8 mouse cellular contexts compared by ENCODE assay signal in the genomic region with DNA sequence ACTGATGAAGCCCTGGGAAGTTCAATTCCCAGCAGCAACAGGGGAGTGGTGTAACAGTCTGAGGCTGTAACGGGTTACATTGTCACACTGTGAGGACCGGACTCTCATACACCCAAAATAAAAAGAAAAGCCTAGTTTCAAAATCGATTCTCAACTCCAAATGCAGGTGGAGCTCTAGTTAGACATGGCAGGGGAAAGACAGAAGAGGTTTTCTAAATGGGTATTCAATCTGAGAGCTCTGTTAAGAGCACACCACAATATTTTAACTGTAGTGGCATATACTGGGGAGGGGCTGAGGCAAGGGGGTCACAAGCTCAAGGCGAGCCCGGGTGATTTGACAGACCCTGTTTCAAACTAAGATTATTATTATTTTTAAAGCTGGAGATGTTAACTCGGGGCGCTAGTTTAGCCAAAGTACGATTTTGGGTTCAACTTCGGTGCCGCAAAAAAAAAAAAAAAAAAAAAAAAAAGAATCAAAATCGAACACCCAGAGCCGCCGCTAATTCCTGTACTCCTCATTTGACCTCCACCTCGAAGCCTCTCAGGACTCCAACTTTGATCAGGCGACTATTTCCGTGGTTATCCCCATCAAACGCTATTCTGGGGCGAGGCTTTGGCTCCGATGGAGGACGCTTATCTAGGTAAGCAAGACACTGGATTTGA. TPM values are rescaled to one million over a fixed set of nuclear protein-coding genes. Genes with fewer than 3 reads are reported as not detected.
DNase-seq lines count a peak whose midpoint lies in the region; ATAC-seq and TF ChIP-seq lines count a peak whose summit lies in the region.

No protein-coding gene starts in this region.

- peak overlapping the region; percentile 97 for H3K4me3 ChIP-seq in kidney, adult 2 months (ENCODE audit: insufficient read depth, low read depth, low read length)
- peak overlapping the region; percentile 93 for H3K4me3 ChIP-seq in hindbrain, embryonic 13.5 days
- H3K4me3 ChIP-seq in midbrain, postnatal 0 days (ENCODE audit: low read depth, low read length) = peak overlapping the region; percentile 92

- no peaks in the 10 kb centered on the region for H3K27me3 ChIP-seq in kidney, adult 2 months (replicated peaks; ENCODE audit: control insufficient read depth, insufficient read depth, low read length)
- H3K27me3 ChIP-seq in hindbrain, embryonic 13.5 days = peaks cover 21% of the 10 kb centered on the region
- H3K27me3 ChIP-seq in midbrain, postnatal 0 days (ENCODE audit: insufficient read depth, low read length) = 0 out of 2 replicates have a peak, but pooled peaks cover 5% of the 10 kb centered on the region

- H3K4me2 ChIP-seq in hindbrain, embryonic 13.5 days = peak overlapping the region; percentile 84
- H3K4me2 ChIP-seq in midbrain, postnatal 0 days (ENCODE audit: low read depth, low read length, poor library complexity, severe bottlenecking) = peak overlapping the region; percentile 64

- peak overlapping the region; percentile 98 for H3K9ac ChIP-seq in hindbrain, embryonic 13.5 days
- peak overlapping the region; percentile 99 for H3K9ac ChIP-seq in midbrain, postnatal 0 days (replicated peaks; ENCODE audit: low read length, poor library complexity, severe bottlenecking)

- H3K27ac ChIP-seq in kidney, adult 2 months (ENCODE audit: insufficient read depth, low read depth, low read length) = peak overlapping the region; percentile 86
- H3K27ac ChIP-seq in hindbrain, embryonic 13.5 days = peak overlapping the region; percentile 98
- peak overlapping the region; percentile 96 for H3K27ac ChIP-seq in midbrain, postnatal 0 days (ENCODE audit: low read depth, low read length)

- no peak for DNase-seq in kidney, adult 2 months
- DNase-seq in kidney, postnatal 25 days = no peak
- peak; percentile 40 for DNase-seq in Muller cell, postnatal 12 days (ENCODE audit: inconsistent ontology term)
- no peak for DNase-seq in midbrain, postnatal 0 days (ENCODE audit: low spot score)
- DNase-seq in spleen, postnatal 14 days (ENCODE audit: low spot score in 2 of 2) = no peak
- DNase-seq in thymus, postnatal 36 days = no peak
- DNase-seq in spleen, postnatal 4 days (ENCODE audit: low spot score in 2 of 2) = no peak

- H3K36me3 ChIP-seq in kidney, adult 2 months (ENCODE audit: control insufficient read depth, insufficient read depth, low read length) = peaks cover 4% of the 10 kb centered on the region
- peaks cover 40% of the 10 kb centered on the region for H3K36me3 ChIP-seq in hindbrain, embryonic 13.5 days
- peaks cover 7% of the 10 kb centered on the region; the same call in 1 of the 2 replicates for H3K36me3 ChIP-seq in midbrain, postnatal 0 days (ENCODE audit: insufficient read depth, low read length)

- 2% methylated on average over 20 of the region's 20 CpGs for WGBS in kidney, adult 2 months
- WGBS in hindbrain, embryonic 13.5 days = 2% methylated on average over 20 of the region's 20 CpGs
- WGBS in midbrain, postnatal 0 days = 2% methylated on average over 20 of the region's 20 CpGs

- no peak for TF ChIP-seq POLR2A in kidney, adult 2 months (IDR thresholded peaks at IDR 0.05; ENCODE audit: low read depth, low read length)

- H3K4me1 ChIP-seq in kidney, adult 2 months (ENCODE audit: control insufficient read depth, insufficient read depth, low read length) = peaks cover 19% of the 10 kb centered on the region; the same call in 1 of the 2 replicates
- peaks cover 23% of the 10 kb centered on the region for H3K4me1 ChIP-seq in hindbrain, embryonic 13.5 days (replicated peaks)
- H3K4me1 ChIP-seq in midbrain, postnatal 0 days (ENCODE audit: insufficient read depth, low read length) = peaks cover 10% of the 10 kb centered on the region; the same call in 1 of the 2 replicates

- ATAC-seq in hindbrain, embryonic 13.5 days (ENCODE audit: low FRiP score) = no peak; the same call in 1 of the 2 replicates
- ATAC-seq in midbrain, postnatal 0 days (ENCODE audit: low FRiP score) = no peak

- no peak for TF ChIP-seq CTCF in kidney, adult 2 months (conservative IDR thresholded peaks at IDR 0.05; ENCODE audit: insufficient read depth, insufficient read length, low read depth, low read length)
- peak; percentile 51 for TF ChIP-seq CTCF in midbrain, postnatal 0 days (IDR thresholded peaks at IDR 0.05)

- no peaks in the 10 kb centered on the region for H3K9me3 ChIP-seq in hindbrain, embryonic 13.5 days
- no peaks in the 10 kb centered on the region for H3K9me3 ChIP-seq in midbrain, postnatal 0 days (ENCODE audit: low read length)

RNA-seq across cellular contexts. Expression of gene Chtop, which starts 0.9 kb away (rescaled TPM):
- 26.6 and 36.6 TPM in 2 replicates for polyA plus RNA-seq in kidney, adult 2 months (2012; rRNA removed)
- polyA plus RNA-seq in hindbrain, embryonic 13.5 days (2015; fragmentation: Nextera tagmentation; extraction: Ambion mirVana) = 195 and 197 TPM in 2 replicates
- 233 and 254 TPM in 2 replicates for total RNA-seq in midbrain, postnatal 0 days (2014; rRNA removed)
- polyA plus RNA-seq in midbrain, postnatal 0 days (2015; fragmentation: Nextera tagmentation; extraction: Ambion mirVana) = 154 and 163 TPM in 2 replicates

RNA-seq across cellular contexts. Expression of gene S100a1, which starts 5.8 kb away (rescaled TPM):
- 625 and 771 TPM in 2 replicates for polyA plus RNA-seq in kidney, adult 2 months (2012; rRNA removed)
- polyA plus RNA-seq in hindbrain, embryonic 13.5 days (2015; fragmentation: Nextera tagmentation; extraction: Ambion mirVana) = 8.4 and 9.5 TPM in 2 replicates
- 16.4 and 27.5 TPM in 2 replicates for total RNA-seq in midbrain, postnatal 0 days (2014; rRNA removed)
- 54.2 and 59.9 TPM in 2 replicates for polyA plus RNA-seq in midbrain, postnatal 0 days (2015; fragmentation: Nextera tagmentation; extraction: Ambion mirVana)

RNA-seq across cellular contexts. Expression of gene S100a13, which starts 5.8 kb away (rescaled TPM):
- 64.7 and 65.4 TPM in 2 replicates for polyA plus RNA-seq in kidney, adult 2 months (2012; rRNA removed)
- 10.6 and 12.2 TPM in 2 replicates for polyA plus RNA-seq in hindbrain, embryonic 13.5 days (2015; fragmentation: Nextera tagmentation; extraction: Ambion mirVana)
- 4.5 and 7.3 TPM in 2 replicates for total RNA-seq in midbrain, postnatal 0 days (2014; rRNA removed)
- 20.3 and 21.1 TPM in 2 replicates for polyA plus RNA-seq in midbrain, postnatal 0 days (2015; fragmentation: Nextera tagmentation; extraction: Ambion mirVana)

RNA-seq across cellular contexts. Expression of gene Snapin, which starts 17.6 kb away (rescaled TPM):
- 20.7 and 25.3 TPM in 2 replicates for polyA plus RNA-seq in kidney, adult 2 months (2012; rRNA removed)
- 90.1 and 95.6 TPM in 2 replicates for polyA plus RNA-seq in hindbrain, embryonic 13.5 days (2015; fragmentation: Nextera tagmentation; extraction: Ambion mirVana)
- 41.2 and 51.9 TPM in 2 replicates for total RNA-seq in midbrain, postnatal 0 days (2014; rRNA removed)
- 93.5 and 97.2 TPM in 2 replicates for polyA plus RNA-seq in midbrain, postnatal 0 days (2015; fragmentation: Nextera tagmentation; extraction: Ambion mirVana)

RNA-seq across cellular contexts. Expression of gene S100a14, which starts 18.2 kb away (rescaled TPM):
- 0.45 and 0.61 TPM in 2 replicates for polyA plus RNA-seq in kidney, adult 2 months (2012; rRNA removed)
- not detected in 2 replicates for polyA plus RNA-seq in hindbrain, embryonic 13.5 days (2015; fragmentation: Nextera tagmentation; extraction: Ambion mirVana)
- 0.55 TPM in 1 of 2 replicates, not detected in the other for total RNA-seq in midbrain, postnatal 0 days (2014; rRNA removed)
- polyA plus RNA-seq in midbrain, postnatal 0 days (2015; fragmentation: Nextera tagmentation; extraction: Ambion mirVana) = not detected in 2 replicates

Comparison
In these comparisons a context has a peak if more than half of its experiments do, and no peak if none do; other contexts are left out.
1. RNA of gene S100a1, which starts 5.8 kb away (polyA plus RNA-seq): 625 to 771 TPM in kidney, adult 2 months; 54.2 to 59.9 TPM in midbrain, postnatal 0 days and 8.4 to 9.5 TPM in hindbrain, embryonic 13.5 days; every median in the first group is over 10 times any median in the second.
2. Peak in every context shown above with its lines, with median percentiles within 50 percentile points of each other: H3K27ac ChIP-seq and H3K4me3 ChIP-seq.